Mouse (Mus musculus): ENCODE measurements around the gene Prss56. TPM values are rescaled to one million over a fixed set of nuclear protein-coding genes. Genes with fewer than 3 reads are reported as not detected.

The Prss56 gene
- polyA plus RNA-seq (2015; fragmentation: Nextera tagmentation; extraction: Ambion mirVana), result 2.1 and 2.6 TPM in 2 replicates

GRCm38 (mm10) chr1:87183013-87183412, at the start of gene Prss56:
Gene Prss56, plus strand, starts transcription at chr1:87183313.
- Histone ChIP-seq H3K4me2 (ENCODE audit: low read length) (no peak within 1 kb of the TSS), H3K27ac (ENCODE audit: low read depth, low read length) (no peak within 1 kb of the TSS), H3K4me1 (ENCODE audit: control insufficient read depth, insufficient read depth, low read depth, low read length) (peaks cover 18% of the 10 kb centered on the region), H3K4me3 (ENCODE audit: low read length) (no peak within 1 kb of the TSS), H3K27me3 (replicated peaks; ENCODE audit: control insufficient read depth, insufficient read depth, low read length) (peaks cover 23% of the 10 kb centered on the region), H3K9ac (ENCODE audit: low read depth, low read length) (no peak within 1 kb of the TSS), H3K36me3 (ENCODE audit: control insufficient read depth, insufficient read depth, low read length) (no peaks in the 10 kb centered on the region), H3K9me3 (ENCODE audit: control insufficient read depth, low read length) (no peaks in the 10 kb centered on the region)
- WGBS, result 64% methylated on average over 9 of the region's 9 CpGs
- no peak for ATAC-seq

DNA sequence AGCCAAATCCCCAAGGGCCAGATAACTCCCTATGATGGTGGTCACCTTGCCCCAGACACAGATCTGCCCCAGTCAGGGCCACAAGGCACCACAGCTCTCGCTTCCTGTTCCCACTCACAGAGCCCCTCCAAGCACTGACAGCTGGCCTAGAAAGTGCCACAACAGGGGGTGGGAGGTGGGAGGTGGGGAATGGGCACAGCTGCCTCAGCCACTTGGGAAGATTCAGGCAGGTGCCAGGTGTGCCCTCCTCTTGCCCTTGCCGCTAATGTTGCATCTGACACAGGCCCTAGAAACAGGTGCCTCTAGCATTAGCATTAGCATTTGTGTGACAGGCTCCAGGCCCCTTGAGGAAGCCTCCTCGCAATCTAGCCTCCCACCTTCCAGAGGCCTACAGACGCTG, 41.6 kb upstream of the Prss56 start:
- Histone ChIP-seq H3K4me1 (ENCODE audit: control insufficient read depth, insufficient read depth, low read depth, low read length) (peaks cover 7% of the 10 kb centered on the region), H3K4me2 (ENCODE audit: low read length) (no peak overlapping the region), H3K27ac (ENCODE audit: low read depth, low read length) (no peak overlapping the region), H3K27me3 (replicated peaks; ENCODE audit: control insufficient read depth, insufficient read depth, low read length) (no peaks in the 10 kb centered on the region), H3K9ac (ENCODE audit: low read depth, low read length) (no peak overlapping the region), H3K9me3 (ENCODE audit: control insufficient read depth, low read length) (no peaks in the 10 kb centered on the region), H3K4me3 (ENCODE audit: low read length) (no peak overlapping the region), H3K36me3 (ENCODE audit: control insufficient read depth, insufficient read depth, low read length) (no peaks in the 10 kb centered on the region)
- peak; percentile 22; the same call in 1 of the 2 replicates for ATAC-seq
- 52% methylated on average over 4 of the region's 4 CpGs for WGBS

DNA sequence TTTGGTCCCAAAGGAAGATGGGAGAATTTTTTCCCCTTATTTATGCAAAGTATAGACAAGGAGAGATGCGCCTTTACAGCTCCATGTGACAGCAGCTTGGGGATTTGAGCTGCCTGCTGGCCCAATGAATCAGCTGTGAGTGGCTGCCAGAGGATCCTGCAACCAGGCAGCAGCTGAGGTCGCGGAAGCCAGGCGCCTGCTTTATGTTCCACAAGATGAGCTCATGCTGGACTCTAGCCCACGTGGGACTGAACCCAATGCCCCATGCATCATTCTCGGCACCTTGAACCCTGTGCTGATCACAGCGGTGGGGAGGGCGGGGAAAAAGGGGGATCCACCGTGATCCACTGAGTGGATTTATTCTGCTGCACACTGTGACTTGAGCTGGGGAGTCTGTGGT, 40.7 kb upstream of the Prss56 start:
- H3K36me3 ChIP-seq (ENCODE audit: control insufficient read depth, insufficient read depth, low read length), result no peaks in the 10 kb centered on the region
- no peak overlapping the region for H3K4me3 ChIP-seq (ENCODE audit: low read length)
- peak; percentile 73 for ATAC-seq
- no peak overlapping the region for H3K9ac ChIP-seq (ENCODE audit: low read depth, low read length)
- WGBS, result 28% methylated on average over 9 of the region's 9 CpGs
- H3K27ac ChIP-seq (ENCODE audit: low read depth, low read length), result peak overlapping the region; percentile 32; the same call in 1 of the 2 replicates
- no peak overlapping the region for H3K4me2 ChIP-seq (ENCODE audit: low read length)
- H3K27me3 ChIP-seq (replicated peaks; ENCODE audit: control insufficient read depth, insufficient read depth, low read length), result no peaks in the 10 kb centered on the region
- peaks cover 7% of the 10 kb centered on the region for H3K4me1 ChIP-seq (ENCODE audit: control insufficient read depth, insufficient read depth, low read depth, low read length)
- no peaks in the 10 kb centered on the region for H3K9me3 ChIP-seq (ENCODE audit: control insufficient read depth, low read length)

DNA sequence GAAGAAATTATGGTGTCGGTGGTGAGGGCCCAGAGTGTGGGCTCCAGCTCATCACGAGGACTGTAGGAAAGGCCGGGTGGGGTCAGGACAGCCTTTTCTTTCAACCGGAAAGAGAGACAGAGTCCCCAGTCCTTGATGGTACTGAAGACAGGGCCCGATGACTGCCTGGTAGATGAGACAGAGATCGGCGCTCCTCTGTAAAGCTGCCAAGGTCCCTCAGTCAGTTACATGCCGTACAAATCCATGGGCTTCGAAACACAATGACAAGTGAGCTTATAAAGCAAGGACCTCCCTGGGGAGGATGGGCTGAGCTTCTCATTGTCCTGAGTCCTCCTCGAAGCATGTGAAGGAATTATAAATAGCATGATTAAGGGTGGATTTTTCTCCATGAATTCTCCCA, 40.0 kb upstream of the Prss56 start:
- Histone ChIP-seq H3K9ac (ENCODE audit: low read depth, low read length) (no peak overlapping the region), H3K27me3 (replicated peaks; ENCODE audit: control insufficient read depth, insufficient read depth, low read length) (no peaks in the 10 kb centered on the region), H3K4me1 (ENCODE audit: control insufficient read depth, insufficient read depth, low read depth, low read length) (peaks cover 7% of the 10 kb centered on the region), H3K4me3 (ENCODE audit: low read length) (no peak overlapping the region), H3K36me3 (ENCODE audit: control insufficient read depth, insufficient read depth, low read length) (no peaks in the 10 kb centered on the region), H3K9me3 (ENCODE audit: control insufficient read depth, low read length) (no peaks in the 10 kb centered on the region), H3K27ac (ENCODE audit: low read depth, low read length) (0 out of 2 replicates have a peak overlapping the region, but pooled peaks have one; percentile 3), H3K4me2 (ENCODE audit: low read length) (no peak overlapping the region; the same call in 1 of the 2 replicates)
- ATAC-seq, result peak; percentile 40
- WGBS, result 55% methylated on average over 10 of the region's 10 CpGs

GRCm38 (mm10) chr1:87149422-87149821, 33.7 kb upstream of the Prss56 start:
- WGBS, result 33% methylated on average over 13 of the region's 13 CpGs

DNA sequence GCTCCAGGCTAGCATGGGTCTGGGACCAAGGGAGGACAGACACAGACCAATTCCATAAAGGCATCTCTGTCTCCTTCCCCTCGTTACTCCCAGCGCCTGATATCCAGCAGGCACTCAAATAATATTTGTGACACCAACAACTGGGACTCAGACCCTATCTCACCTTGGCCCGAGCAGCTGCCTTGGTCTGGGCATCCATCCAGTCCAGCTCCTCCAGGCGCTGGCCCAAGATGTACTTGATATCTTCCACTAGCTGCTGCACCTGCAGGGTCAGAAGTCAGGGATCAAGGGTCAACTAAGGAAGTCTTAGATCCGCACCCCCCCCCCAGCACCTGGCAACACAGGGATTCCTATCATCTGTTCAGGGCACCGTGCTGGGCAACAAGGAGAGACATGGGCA, 31.8 kb upstream of the Prss56 start:
- Histone ChIP-seq H3K9me3 (ENCODE audit: control insufficient read depth, low read length) (no peaks in the 10 kb centered on the region), H3K36me3 (ENCODE audit: control insufficient read depth, insufficient read depth, low read length) (no peaks in the 10 kb centered on the region), H3K9ac (ENCODE audit: low read depth, low read length) (no peak overlapping the region), H3K4me2 (ENCODE audit: low read length) (no peak overlapping the region), H3K4me1 (ENCODE audit: control insufficient read depth, insufficient read depth, low read depth, low read length) (peaks cover 14% of the 10 kb centered on the region), H3K27me3 (replicated peaks; ENCODE audit: control insufficient read depth, insufficient read depth, low read length) (peaks cover 44% of the 10 kb centered on the region), H3K4me3 (ENCODE audit: low read length) (no peak overlapping the region), H3K27ac (ENCODE audit: low read depth, low read length) (no peak overlapping the region)
- ATAC-seq, result no peak
- WGBS, result 88% methylated on average over 6 of the region's 6 CpGs

More at GRCm38 (mm10) chr1:87149422-87149821, 33.7 kb upstream of the Prss56 start:
- no peak overlapping the region for H3K9ac ChIP-seq (ENCODE audit: low read depth, low read length)
- no peaks in the 10 kb centered on the region for H3K9me3 ChIP-seq (ENCODE audit: control insufficient read depth, low read length)
- no peak overlapping the region for H3K4me3 ChIP-seq (ENCODE audit: low read length)
- no peak for ATAC-seq
- H3K27ac ChIP-seq (ENCODE audit: low read depth, low read length), result no peak overlapping the region
- peaks cover 35% of the 10 kb centered on the region for H3K27me3 ChIP-seq (replicated peaks; ENCODE audit: control insufficient read depth, insufficient read depth, low read length)
- peaks cover 7% of the 10 kb centered on the region; the same call in 1 of the 2 replicates for H3K4me1 ChIP-seq (ENCODE audit: control insufficient read depth, insufficient read depth, low read depth, low read length)
- H3K4me2 ChIP-seq (ENCODE audit: low read length), result no peak overlapping the region
- no peaks in the 10 kb centered on the region for H3K36me3 ChIP-seq (ENCODE audit: control insufficient read depth, insufficient read depth, low read length)

DNA sequence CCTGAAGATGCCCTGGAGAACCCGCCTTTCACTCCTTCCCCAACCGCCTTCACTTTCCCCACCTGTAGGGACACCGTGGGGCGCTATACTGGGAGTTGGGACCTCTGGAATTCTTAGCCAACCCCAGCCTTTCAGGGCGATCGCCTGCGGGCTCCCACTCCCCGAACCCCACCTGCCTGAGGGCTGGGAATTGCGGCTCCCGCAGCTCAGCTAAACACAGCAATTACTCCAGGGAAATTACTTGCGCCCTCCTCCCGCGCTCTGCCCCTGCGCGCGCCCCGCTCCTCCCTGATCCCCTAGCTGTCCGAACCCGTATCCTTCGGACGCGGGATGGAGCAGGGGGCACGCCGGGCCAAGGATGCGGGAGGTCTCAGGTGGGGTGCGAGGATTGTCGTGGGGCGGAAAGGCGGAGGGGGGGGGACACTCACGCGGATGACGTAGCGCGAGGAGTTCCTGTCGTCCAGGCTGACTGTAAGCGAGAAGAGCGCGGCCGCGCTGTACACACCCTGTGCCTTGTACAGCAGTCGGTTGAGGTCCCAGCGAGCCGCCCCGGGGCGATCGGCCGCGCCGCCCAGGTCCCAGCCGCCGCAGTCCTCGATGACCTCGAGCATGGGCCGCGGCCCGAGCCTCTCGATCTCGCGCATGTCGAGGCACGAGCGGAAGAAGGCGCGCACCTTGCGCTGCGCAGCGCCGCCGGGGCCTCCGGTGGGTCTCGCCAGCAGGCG, 29.2 kb upstream of the Prss56 start:
- Histone ChIP-seq H3K4me2 (ENCODE audit: low read length) (peak overlapping the region; percentile 74), H3K4me3 (ENCODE audit: low read length) (peak overlapping the region; percentile 48), H3K36me3 (ENCODE audit: control insufficient read depth, insufficient read depth, low read length) (no peaks in the 10 kb centered on the region), H3K9me3 (ENCODE audit: control insufficient read depth, low read length) (no peaks in the 10 kb centered on the region), H3K4me1 (ENCODE audit: control insufficient read depth, insufficient read depth, low read depth, low read length) (peaks cover 14% of the 10 kb centered on the region), H3K27me3 (replicated peaks; ENCODE audit: control insufficient read depth, insufficient read depth, low read length) (peaks cover 51% of the 10 kb centered on the region), H3K27ac (ENCODE audit: low read depth, low read length) (no peak overlapping the region), H3K9ac (ENCODE audit: low read depth, low read length) (peak overlapping the region; percentile 47)
- peak; percentile 41; the same call in 1 of the 2 replicates for ATAC-seq
- under 1% methylated on average over 71 of the region's 72 CpGs for WGBS

- no peaks in the 10 kb centered on the region for H3K36me3 ChIP-seq (ENCODE audit: control insufficient read depth, insufficient read depth, low read length)
- H3K4me3 ChIP-seq (ENCODE audit: low read length), result peak overlapping the region; percentile 48
- H3K9ac ChIP-seq (ENCODE audit: low read depth, low read length), result peak overlapping the region; percentile 47
- H3K4me1 ChIP-seq (ENCODE audit: control insufficient read depth, insufficient read depth, low read depth, low read length), result peaks cover 14% of the 10 kb centered on the region
- H3K27ac ChIP-seq (ENCODE audit: low read depth, low read length), result no peak overlapping the region
- WGBS, result 2% methylated on average over 54 of the region's 58 CpGs
- H3K27me3 ChIP-seq (replicated peaks; ENCODE audit: control insufficient read depth, insufficient read depth, low read length), result peaks cover 51% of the 10 kb centered on the region
- ATAC-seq, result 0 out of 2 replicates have a peak, but pooled peaks have one; percentile 1
- no peaks in the 10 kb centered on the region for H3K9me3 ChIP-seq (ENCODE audit: control insufficient read depth, low read length)
- H3K4me2 ChIP-seq (ENCODE audit: low read length), result peak overlapping the region; percentile 74
Observed at GRCm38 (mm10) chr1:87154501-87155120, 28.5 kb upstream of the Prss56 start.

GRCm38 (mm10) chr1:87155531-87156198, 27.4 kb upstream of the Prss56 start:
- ATAC-seq, result peak; percentile 34
- no peak overlapping the region for H3K27ac ChIP-seq (ENCODE audit: low read depth, low read length)
- H3K4me3 ChIP-seq (ENCODE audit: low read length), result peak overlapping the region; percentile 48
- H3K36me3 ChIP-seq (ENCODE audit: control insufficient read depth, insufficient read depth, low read length), result no peaks in the 10 kb centered on the region
- H3K27me3 ChIP-seq (replicated peaks; ENCODE audit: control insufficient read depth, insufficient read depth, low read length), result peaks cover 48% of the 10 kb centered on the region
- H3K9me3 ChIP-seq (ENCODE audit: control insufficient read depth, low read length), result no peaks in the 10 kb centered on the region
- WGBS, result under 1% methylated on average over 55 of the region's 56 CpGs
- peak overlapping the region; percentile 66 for H3K9ac ChIP-seq (ENCODE audit: low read depth, low read length)
- H3K4me2 ChIP-seq (ENCODE audit: low read length), result peak overlapping the region; percentile 74
- H3K4me1 ChIP-seq (ENCODE audit: control insufficient read depth, insufficient read depth, low read depth, low read length), result peaks cover 14% of the 10 kb centered on the region

Data from hindbrain, embryonic 16.5 days (tissue).